Mouse (Mus musculus): ENCODE measurements at regions not wholly inside any gene's neighbourhood (a gene's known extent, or its start where the extent isn't known, plus 50 kb on each side); places are given as distances from the start of the nearest gene placed in this dataset.

GRCm38 (mm10) chr2:117811931-117812330 lies 299.7 kb upstream of the Thbs1 start:
- no peak for DNase-seq (ENCODE audit: low spot score)

GRCm38 (mm10) chr2:117819701-117820225 lies 291.9 kb upstream of the Thbs1 start:
- DNase-seq (ENCODE audit: low spot score): no peak

GRCm38 (mm10) chr2:117820708-117821107 lies 291.0 kb upstream of the Thbs1 start:
- no peak for DNase-seq (ENCODE audit: low spot score)

- DNase-seq (ENCODE audit: low spot score): no peak
These were observed 286.6 kb upstream of the Thbs1 start for GRCm38 (mm10) chr2:117825088-117825487.

GRCm38 (mm10) chr2:117827278-117827677 lies 284.4 kb upstream of the Thbs1 start:
- no peak for DNase-seq (ENCODE audit: low spot score)

GRCm38 (mm10) chr2:117838387-117838786 lies 273.3 kb upstream of the Thbs1 start:
- DNase-seq (ENCODE audit: low spot score): peak; percentile 25

GRCm38 (mm10) chr2:117840406-117840805 lies 271.3 kb upstream of the Thbs1 start:
- peak; percentile 82 for DNase-seq (ENCODE audit: low spot score)

- no peak for DNase-seq (ENCODE audit: low spot score)
These were observed 269.2 kb upstream of the Thbs1 start for GRCm38 (mm10) chr2:117842309-117842986.

GRCm38 (mm10) chr2:117852442-117852841 lies 259.2 kb upstream of the Thbs1 start:
- no peak for DNase-seq (ENCODE audit: low spot score)

GRCm38 (mm10) chr2:117862301-117862700 lies 249.4 kb upstream of the Thbs1 start:
- DNase-seq (ENCODE audit: low spot score): no peak

GRCm38 (mm10) chr2:117865119-117865518 lies 246.6 kb upstream of the Thbs1 start:
- DNase-seq (ENCODE audit: low spot score): no peak

GRCm38 (mm10) chr2:117866946-117867345 lies 244.7 kb upstream of the Thbs1 start:
- no peak for DNase-seq (ENCODE audit: low spot score)

- no peak for DNase-seq (ENCODE audit: low spot score)
These were observed 244.3 kb upstream of the Thbs1 start for GRCm38 (mm10) chr2:117867409-117867808.

- DNase-seq (ENCODE audit: low spot score): no peak
These were observed 242.8 kb upstream of the Thbs1 start for GRCm38 (mm10) chr2:117868857-117869256.

GRCm38 (mm10) chr2:117871507-117872282 lies 240.0 kb upstream of the Thbs1 start:
- DNase-seq (ENCODE audit: low spot score): no peak

- no peak for DNase-seq (ENCODE audit: low spot score)
These were observed 233.9 kb upstream of the Thbs1 start for GRCm38 (mm10) chr2:117877816-117878215.

GRCm38 (mm10) chr2:117882136-117882535 lies 229.5 kb upstream of the Thbs1 start:
- DNase-seq (ENCODE audit: low spot score): no peak

- DNase-seq (ENCODE audit: low spot score): no peak
These were observed 228.8 kb upstream of the Thbs1 start for GRCm38 (mm10) chr2:117882890-117883289.

GRCm38 (mm10) chr2:117886516-117886915 lies 225.2 kb upstream of the Thbs1 start:
- DNase-seq (ENCODE audit: low spot score): no peak

GRCm38 (mm10) chr2:117901311-117901710 lies 210.4 kb upstream of the Thbs1 start:
- DNase-seq (ENCODE audit: low spot score): no peak

- no peak for DNase-seq (ENCODE audit: low spot score)
These were observed 208.8 kb upstream of the Thbs1 start for GRCm38 (mm10) chr2:117902837-117903236.

- no peak for DNase-seq (ENCODE audit: low spot score)
These were observed 208.0 kb upstream of the Thbs1 start for GRCm38 (mm10) chr2:117903705-117904104.

GRCm38 (mm10) chr2:117906509-117906908 lies 205.2 kb upstream of the Thbs1 start:
- DNase-seq (ENCODE audit: low spot score): no peak
